Mouse (Mus musculus) lung, embryonic 14.5 days (tissue): ENCODE results near the gene 4931414P19Rik. TPM values are rescaled to one million over a fixed set of nuclear protein-coding genes. Genes with fewer than 3 reads are reported as not detected.

Source experiments
- ATAC-seq: fragments of 200-750 bp; cut with Nextera tagmentation; 2 replicates; pipeline ENCODE4 v1.8.0; 2017; ENCODE audit warnings: mild to moderate bottlenecking, moderate TSS enrichment, moderate library complexity; ENCODE audit not compliant: insufficient read depth
- DNase-seq: peaks from one replicate; pipeline ENCODE4 v3.0.0-alpha.2; 2015
- H3K27ac ChIP-seq: fragments of 300-500 bp; sonication (generic); 2 replicates; pipeline ENCODE4 v1.5.1; 2014; ENCODE audit warnings: low read depth, mild to moderate bottlenecking, moderate library complexity
- H3K27me3 ChIP-seq: fragments of 300-500 bp; sonication (generic); 2 replicates; pipeline ENCODE4 v1.6.1; 2014; ENCODE audit warnings: low read length, control low read depth; ENCODE audit not compliant: insufficient read depth
- H3K36me3 ChIP-seq: fragments of 300-500 bp; sonication (generic); 2 replicates; pipeline ENCODE4 v1.6.1; 2014; ENCODE audit warnings: control low read depth; ENCODE audit not compliant: insufficient read depth
- H3K4me1 ChIP-seq: fragments of 300-500 bp; sonication (generic); 2 replicates; pipeline ENCODE4 v1.6.1; 2014; ENCODE audit warnings: antibody characterized with exemption, control low read depth; ENCODE audit not compliant: insufficient read depth
- H3K4me2 ChIP-seq: fragments of 300-500 bp; sonication (generic); 2 replicates; pipeline ENCODE4 v1.6.1; 2014; ENCODE audit warnings: mild to moderate bottlenecking
- H3K4me3 ChIP-seq: fragments of 300-500 bp; sonication (generic); 2 replicates; pipeline ENCODE4 v1.5.1; 2014; ENCODE audit warnings: low read depth, low read length
- H3K9ac ChIP-seq: fragments of 300-500 bp; sonication (generic); 2 replicates; pipeline ENCODE4 v1.6.1; 2014
- H3K9me3 ChIP-seq: fragments of 300-500 bp; sonication (generic); 2 replicates; pipeline ENCODE4 v1.6.1; 2016; ENCODE audit warnings: low read depth, low read length, control low read depth
- CTCF ChIP-seq: IDR thresholded peaks from 2 replicates; pipeline ENCODE4 v1.5.1; 2016; ENCODE audit warnings: antibody characterized with exemption, low read depth
- WGBS: fragments of 180-500 bp; shearing (Covaris S2); extraction: QIAGEN DNeasy Blood & Tissue Kit; methylation state at CpG from one replicate; pipeline ENCODE4 v1.1.7; 2014; 5-methylcytosine and 5-hydroxymethylcytosine counted together
- polyA plus RNA-seq: library from polyadenylated mRNA; unstranded; fragments of >200 nt; fragmentation: Nextera tagmentation; extraction: Ambion mirVana; gene quantifications from 2 replicates; pipeline ENCODE4 v1.2.1, GENCODE M21; 2014

Gene 4931414P19Rik
- polyA plus RNA-seq, 1 experiment from 2014 or later, result 9.4 TPM

DNA sequence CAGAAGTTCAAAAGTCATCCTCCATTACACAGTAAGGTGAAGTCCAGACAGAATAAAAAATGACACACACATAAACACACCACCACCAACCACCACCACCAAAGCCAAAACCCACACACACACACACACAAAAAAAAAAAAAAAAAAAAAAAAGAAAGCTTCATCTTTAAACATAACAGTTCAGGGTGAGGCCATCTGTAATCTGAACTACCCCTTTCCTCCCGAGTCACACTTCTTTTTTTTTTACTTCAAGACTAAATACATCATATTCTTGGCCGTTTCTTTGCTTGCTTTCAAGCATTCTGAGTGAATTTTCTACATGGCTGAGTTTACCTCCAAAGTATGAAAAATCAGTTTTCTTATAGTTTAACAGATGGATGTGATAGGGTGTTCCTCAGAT is 4.2 kb downstream of the 4931414P19Rik start:
- Histone ChIP-seq H3K4me3 (no peak overlapping the region), H3K4me1 (peaks cover 10% of the 10 kb centered on the region), H3K36me3 (no peaks in the 10 kb centered on the region), H3K9ac (no peak overlapping the region), H3K9me3 (no peaks in the 10 kb centered on the region), H3K27me3 (no peaks in the 10 kb centered on the region), H3K4me2 (no peak overlapping the region), H3K27ac (no peak overlapping the region)
- no peak for TF ChIP-seq CTCF
- WGBS, result 22% methylated on average over 2 of the region's 2 CpGs
- DNase-seq (no peak), ATAC-seq (no peak)

DNA sequence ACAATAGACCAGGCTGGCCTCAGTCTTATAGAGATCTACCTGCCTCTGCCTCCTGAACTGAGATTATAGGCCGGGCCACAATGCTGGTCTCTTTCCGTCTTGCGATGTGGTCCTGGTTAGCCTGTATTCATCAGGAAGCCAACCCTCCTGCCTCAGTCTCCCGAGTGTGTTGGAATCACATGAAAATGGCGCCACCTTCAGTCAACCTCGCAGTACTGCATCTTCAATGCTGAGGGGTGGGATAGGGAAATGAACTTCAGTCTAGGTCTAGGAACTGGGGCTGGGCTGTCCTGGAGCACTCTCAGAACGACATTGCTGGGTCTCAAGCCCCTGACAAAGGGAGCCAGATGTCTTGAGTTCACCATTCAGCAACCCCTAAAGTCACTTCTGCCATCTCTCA is 8.7 kb downstream of the 4931414P19Rik start:
- no peak overlapping the region for H3K4me2 ChIP-seq
- H3K27ac ChIP-seq, result no peak overlapping the region
- H3K4me1 ChIP-seq, result no peaks in the 10 kb centered on the region
- H3K4me3 ChIP-seq, result no peak overlapping the region
- no peaks in the 10 kb centered on the region for H3K27me3 ChIP-seq
- ATAC-seq (no peak), DNase-seq (no peak)
- 75% methylated on average over 7 of the region's 7 CpGs for WGBS
- H3K9ac ChIP-seq, result no peak overlapping the region
- H3K9me3 ChIP-seq, result no peaks in the 10 kb centered on the region
- TF ChIP-seq CTCF, result peak; percentile 59
- H3K36me3 ChIP-seq, result peaks cover 15% of the 10 kb centered on the region; the same call in 1 of the 2 replicates

DNA sequence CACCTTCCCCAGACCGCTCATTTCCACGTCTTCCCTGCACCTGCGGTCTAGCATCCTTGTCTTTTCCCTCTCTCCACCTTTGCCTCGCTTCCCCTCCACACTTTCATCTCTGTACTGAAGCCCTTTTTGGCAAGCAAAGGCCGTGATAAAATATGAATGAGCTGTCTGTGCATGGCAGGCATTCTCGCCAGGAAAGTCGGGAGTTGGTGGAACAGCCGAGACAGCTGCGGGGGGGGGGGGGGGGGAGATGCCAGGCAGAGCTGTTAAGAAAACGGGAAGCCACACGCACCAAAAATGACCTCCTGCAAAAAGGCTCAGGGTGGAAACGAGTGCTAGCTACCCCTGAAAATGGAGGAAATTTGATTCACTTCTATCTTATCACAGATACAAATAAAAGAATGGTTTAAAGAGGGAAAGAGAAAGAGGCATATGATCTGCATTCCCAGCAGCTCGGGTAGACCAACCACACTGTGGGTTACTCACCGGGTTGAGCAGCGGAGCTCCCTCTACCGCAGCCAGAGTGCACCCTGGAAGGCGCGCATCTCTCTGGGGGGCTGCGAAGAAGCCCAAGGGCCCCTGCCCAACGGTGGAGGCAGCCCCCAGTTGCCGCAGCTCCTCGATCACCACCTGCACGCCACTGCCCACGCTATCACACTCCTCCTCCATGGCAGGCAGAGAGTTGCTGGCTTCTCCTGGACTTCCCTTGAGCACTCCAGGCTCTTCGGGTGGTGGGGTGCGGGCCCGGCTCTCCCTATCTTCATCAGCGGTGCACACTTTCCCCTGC is 11.0 kb downstream of the 4931414P19Rik start:
- WGBS, result 64% methylated on average over 28 of the region's 28 CpGs
- no peaks in the 10 kb centered on the region for H3K27me3 ChIP-seq
- no peak overlapping the region for H3K27ac ChIP-seq
- ATAC-seq (no peak), DNase-seq (no peak)
- no peak overlapping the region for H3K4me3 ChIP-seq
- no peaks in the 10 kb centered on the region for H3K9me3 ChIP-seq
- no peak overlapping the region for H3K9ac ChIP-seq
- TF ChIP-seq CTCF, result no peak
- peaks cover 27% of the 10 kb centered on the region for H3K36me3 ChIP-seq
- no peaks in the 10 kb centered on the region for H3K4me1 ChIP-seq
- no peak overlapping the region for H3K4me2 ChIP-seq

DNA sequence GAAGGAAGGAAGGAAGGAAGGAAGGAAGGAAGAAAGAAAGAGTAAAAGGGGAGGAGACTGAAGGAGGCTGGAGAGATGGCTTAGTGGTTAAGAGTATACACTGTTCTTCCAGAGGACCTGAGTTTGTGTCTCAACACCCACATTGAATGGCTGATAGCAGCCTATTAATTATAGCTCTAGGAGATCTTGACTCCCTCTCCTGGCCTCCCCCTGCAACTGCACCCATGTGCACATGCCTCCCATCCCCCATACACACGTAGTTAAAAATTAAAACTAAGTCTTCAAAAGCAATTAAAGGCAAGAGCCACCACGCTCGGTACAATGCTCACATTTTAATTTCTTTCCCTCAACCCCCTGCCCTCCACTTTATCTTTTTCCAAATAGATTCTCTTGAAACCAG is 11.7 kb downstream of the 4931414P19Rik start:
- Histone ChIP-seq H3K4me2 (no peak overlapping the region), H3K4me1 (no peaks in the 10 kb centered on the region), H3K9me3 (no peaks in the 10 kb centered on the region), H3K4me3 (no peak overlapping the region), H3K9ac (no peak overlapping the region), H3K27me3 (no peaks in the 10 kb centered on the region), H3K36me3 (peaks cover 27% of the 10 kb centered on the region), H3K27ac (no peak overlapping the region)
- DNase-seq (no peak), ATAC-seq (no peak)
- peak; percentile 40 for TF ChIP-seq CTCF
- WGBS, result 83% methylated on average over 3 of the region's 3 CpGs

DNA sequence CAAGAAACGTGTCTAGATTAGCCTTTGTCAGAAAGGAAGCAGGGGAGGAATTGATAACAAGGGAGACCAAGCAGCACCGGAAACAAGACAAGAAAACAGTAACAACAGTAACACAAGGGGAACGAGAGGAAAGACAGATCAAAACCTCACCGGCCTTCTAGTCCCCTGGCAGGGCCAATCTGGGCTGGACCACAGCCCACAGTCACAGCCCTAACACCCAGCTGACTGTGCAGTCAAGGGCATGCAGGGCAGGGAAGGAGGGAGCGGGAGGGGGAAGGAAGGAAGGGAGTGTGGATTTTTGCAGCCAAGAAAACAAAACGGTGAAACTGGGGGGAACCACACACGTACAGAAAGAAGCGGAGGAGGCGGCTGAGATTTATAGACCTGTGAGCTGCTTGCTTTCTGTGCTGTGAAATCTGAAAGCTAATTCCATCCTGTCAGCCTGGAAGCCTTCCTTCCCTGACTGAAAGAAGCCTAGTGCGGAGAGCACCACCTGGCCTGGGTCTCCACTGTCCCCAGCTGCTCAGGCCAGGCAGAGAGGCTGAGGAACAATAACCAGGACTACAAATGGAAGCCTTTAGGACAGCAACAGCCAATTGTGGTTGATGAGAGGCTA is 13.4 kb downstream of the 4931414P19Rik start:
- H3K4me3 ChIP-seq, result no peak overlapping the region
- H3K4me1 ChIP-seq, result no peaks in the 10 kb centered on the region
- peak; percentile 33 for DNase-seq
- H3K9me3 ChIP-seq, result no peaks in the 10 kb centered on the region
- no peak for TF ChIP-seq CTCF
- H3K27me3 ChIP-seq, result no peaks in the 10 kb centered on the region
- no peak overlapping the region for H3K4me2 ChIP-seq
- H3K9ac ChIP-seq, result no peak overlapping the region
- peak overlapping the region; percentile 54; the same call in 1 of the 2 replicates for H3K27ac ChIP-seq
- ATAC-seq, result peak; percentile 58; the same call in 1 of the 2 replicates
- WGBS, result 55% methylated on average over 10 of the region's 10 CpGs
- peaks cover 27% of the 10 kb centered on the region for H3K36me3 ChIP-seq

DNA sequence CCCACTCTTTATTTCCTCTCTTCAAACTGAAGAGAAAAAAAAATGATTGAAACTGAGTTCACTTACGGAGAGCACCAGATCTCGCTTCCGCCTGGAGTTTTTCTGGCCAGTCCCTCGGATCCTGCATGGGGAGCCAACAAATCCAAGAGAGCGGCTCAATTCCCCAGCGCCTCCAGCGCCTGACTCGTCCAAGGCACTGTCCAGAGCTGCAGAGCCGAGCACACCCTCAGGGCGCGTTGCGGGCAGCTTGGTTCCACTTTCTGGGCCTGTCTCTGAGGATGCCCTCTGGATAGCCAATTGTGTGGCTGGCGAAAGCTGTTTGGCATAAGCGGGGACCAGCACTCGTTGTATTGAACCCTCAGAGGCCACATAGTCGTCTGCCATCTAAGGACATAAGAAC is 14.7 kb downstream of the 4931414P19Rik start:
- Histone ChIP-seq H3K4me1 (no peaks in the 10 kb centered on the region), H3K9ac (no peak overlapping the region), H3K4me3 (no peak overlapping the region), H3K4me2 (no peak overlapping the region), H3K9me3 (no peaks in the 10 kb centered on the region), H3K27me3 (no peaks in the 10 kb centered on the region), H3K36me3 (peaks cover 27% of the 10 kb centered on the region), H3K27ac (no peak overlapping the region)
- 90% methylated on average over 16 of the region's 16 CpGs for WGBS
- ATAC-seq (no peak), DNase-seq (no peak)
- TF ChIP-seq CTCF, result no peak

DNA sequence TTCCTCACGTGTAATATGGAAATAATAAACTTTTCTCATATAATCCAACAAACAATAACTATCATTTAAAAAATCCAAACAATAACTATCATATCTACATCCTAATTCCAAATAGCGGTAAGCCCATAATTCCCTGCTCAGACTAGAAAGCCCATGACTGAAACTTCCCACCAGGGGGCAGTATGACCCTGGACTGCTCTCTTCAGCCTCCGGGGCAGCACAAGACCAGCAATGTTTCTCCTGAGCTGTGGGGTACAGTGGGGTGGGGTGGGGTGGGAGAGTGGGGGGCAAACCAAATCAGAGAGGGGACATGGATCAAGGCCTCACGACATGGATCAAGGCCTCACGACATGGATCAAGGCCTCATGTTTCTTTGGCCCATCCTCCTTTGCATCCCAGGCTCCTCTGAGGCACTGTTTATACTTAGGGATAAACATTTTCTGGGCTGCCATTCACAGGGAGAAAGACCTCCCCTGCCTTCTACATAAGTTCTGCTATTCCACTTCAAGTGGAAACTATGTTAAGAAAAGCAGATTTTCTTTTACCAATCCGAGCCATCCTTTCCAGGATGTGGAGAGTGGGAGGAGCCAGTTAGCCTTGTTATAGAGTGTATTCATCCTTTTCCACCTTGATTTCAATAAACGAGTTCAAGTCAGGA is 22.0 kb downstream of the 4931414P19Rik start:
- 28% methylated on average over 7 of the region's 7 CpGs for WGBS

More for the DNA sequence above, 22.0 kb downstream of the 4931414P19Rik start:
- H3K9me3 ChIP-seq, result no peaks in the 10 kb centered on the region
- peak; percentile 82 for TF ChIP-seq CTCF
- H3K27me3 ChIP-seq, result no peaks in the 10 kb centered on the region
- H3K9ac ChIP-seq, result no peak overlapping the region
- H3K36me3 ChIP-seq, result peaks cover 20% of the 10 kb centered on the region
- ATAC-seq (peak; percentile 64; the same call in 1 of the 2 replicates), DNase-seq (peak; percentile 88)
- H3K4me2 ChIP-seq, result no peak overlapping the region
- no peak overlapping the region for H3K4me3 ChIP-seq
- H3K4me1 ChIP-seq, result no peaks in the 10 kb centered on the region
- no peak overlapping the region for H3K27ac ChIP-seq
